Mouse (Mus musculus) G1E (cell line): ENCODE measurements at regions not wholly inside any gene's neighbourhood (a gene's known extent, or its start where the extent isn't known, plus 50 kb on each side); places are given as distances from the start of the nearest gene placed in this dataset.
A peak's percentile ranks its signal among the peaks of the same experiment; 100 is the strongest.

Experiments
- ATAC-seq: 2 replicates; pipeline ENCODE4 v1.8.0; 2016; ENCODE audit warnings: mild to moderate bottlenecking; ENCODE audit not compliant: insufficient number of reproducible peaks, poor library complexity, low FRiP score, severe bottlenecking; ENCODE audit errors: extremely low read depth
- DNase-seq: peaks from one replicate; pipeline ENCODE4 v3.0.0; 2012; ENCODE audit warnings: low spot score
- H3K27me3 ChIP-seq: 2 replicates; pipeline ENCODE4 v1.6.1; 2012; ENCODE audit warnings: mild to moderate bottlenecking, low read length, inconsistent platforms; ENCODE audit not compliant: insufficient read depth
- H3K36me3 ChIP-seq: replicated peaks from 2 replicates; pipeline ENCODE3; 2012; ENCODE audit warnings: mild to moderate bottlenecking, inconsistent platforms
- H3K4me1 ChIP-seq: 2 replicates; pipeline ENCODE4 v1.6.1; 2012; ENCODE audit warnings: low read depth, low read length, inconsistent platforms, mixed read lengths; ENCODE audit not compliant: insufficient read depth
- H3K4me3 ChIP-seq: 2 replicates; pipeline ENCODE4 v1.5.1; 2012; ENCODE audit warnings: low read depth, mild to moderate bottlenecking, inconsistent platforms, low read length, moderate library complexity, mixed read lengths
- H3K9me3 ChIP-seq: replicated peaks from 2 replicates; pipeline ENCODE4 v1.6.1; 2012; ENCODE audit warnings: inconsistent platforms
- CTCF ChIP-seq: IDR thresholded peaks from 2 replicates; pipeline ENCODE4 v1.5.1; 2012; ENCODE audit warnings: low read depth, low read length, inconsistent platforms, mixed read lengths
- GATA1 ChIP-seq: IDR thresholded peaks from 2 replicates; pipeline ENCODE4 v1.6.1; 2012; ENCODE audit warnings: borderline replicate concordance, low read length, inconsistent platforms, mixed read lengths
- GATA2 ChIP-seq: IDR thresholded peaks from 2 replicates; pipeline ENCODE4 v1.6.1; 2012; ENCODE audit warnings: low read depth, low read length, inconsistent platforms, borderline replicate concordance
- POLR2AphosphoS5 ChIP-seq: IDR thresholded peaks from 2 replicates; pipeline ENCODE4 v1.6.1; 2012; ENCODE audit warnings: low read depth, low read length, inconsistent platforms; ENCODE audit not compliant: insufficient replicate concordance
- TAL1 ChIP-seq: conservative IDR thresholded peaks from 2 replicates; pipeline ENCODE4 v1.6.1; 2012; ENCODE audit warnings: low read depth, low read length, inconsistent platforms, mixed read lengths

DNA sequence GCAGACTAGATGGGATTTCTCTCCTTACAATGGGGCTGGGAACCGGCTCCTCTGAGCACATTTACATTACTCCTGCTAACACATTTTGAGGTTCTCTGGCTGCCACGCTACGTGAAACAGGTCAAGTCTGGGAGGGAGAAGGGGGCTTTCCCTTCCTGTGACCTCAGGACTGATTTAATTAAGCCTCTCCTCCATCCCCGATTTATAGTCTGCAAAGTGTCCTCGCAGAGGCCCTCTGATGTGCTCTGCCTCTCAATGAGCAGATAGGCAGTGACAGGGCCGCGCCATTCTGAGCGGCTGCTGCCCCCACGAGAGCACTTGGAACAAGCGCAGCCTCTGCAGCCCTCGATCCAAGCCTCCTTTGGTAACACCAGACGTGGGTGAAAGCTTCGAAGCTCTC lies 86.5 kb upstream of the Creb1 start:
- DNase-seq: no peak
- H3K4me3 ChIP-seq: no peak overlapping the region

DNA sequence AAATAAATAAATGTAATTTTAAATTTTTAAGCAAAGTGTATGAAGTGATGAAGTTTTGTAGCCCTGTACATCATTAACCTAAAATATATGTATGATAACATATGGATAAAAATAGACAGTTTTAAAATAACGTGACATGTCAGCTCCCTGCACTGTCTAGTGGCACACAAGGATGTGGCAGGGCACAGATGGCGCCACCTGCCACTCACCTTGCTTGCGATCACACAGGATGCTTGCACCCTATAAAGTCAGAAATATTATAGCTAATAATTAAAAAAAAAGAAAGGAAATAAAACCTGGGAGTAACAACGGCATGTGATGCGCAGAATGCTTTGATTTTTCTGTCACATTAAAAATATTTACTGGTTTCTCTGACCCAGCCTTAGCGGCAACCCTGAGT lies 89.0 kb upstream of the Creb1 start:
- H3K4me3 ChIP-seq: no peak overlapping the region
- 0 out of 2 replicates have a peak, but pooled peaks cover 2% of the 10 kb centered on the region for H3K4me1 ChIP-seq
- DNase-seq (no peak), ATAC-seq (no peak)
- no peak for TF ChIP-seq CTCF
- no peak for TF ChIP-seq GATA2
- TF ChIP-seq GATA1: no peak
- no peak for TF ChIP-seq POLR2AphosphoS5
- TF ChIP-seq TAL1: no peak
- no peaks in the 10 kb centered on the region for H3K9me3 ChIP-seq
- H3K27me3 ChIP-seq: peaks cover 2% of the 10 kb centered on the region; the same call in 1 of the 2 replicates
- H3K36me3 ChIP-seq: no peaks in the 10 kb centered on the region

More for the DNA sequence above, 86.5 kb upstream of the Creb1 start:
- Histone ChIP-seq H3K27me3 (peaks cover 5% of the 10 kb centered on the region; the same call in 1 of the 2 replicates), H3K9me3 (peaks cover 3% of the 10 kb centered on the region; the same call in 1 of the 2 replicates), H3K36me3 (no peaks in the 10 kb centered on the region), H3K4me1 (0 out of 2 replicates have a peak, but pooled peaks cover 2% of the 10 kb centered on the region)
- TF ChIP-seq POLR2AphosphoS5 (no peak), CTCF (no peak), GATA1 (no peak), TAL1 (no peak), GATA2 (no peak)
- ATAC-seq: no peak

- Histone ChIP-seq H3K4me1 (0 out of 2 replicates have a peak, but pooled peaks cover 2% of the 10 kb centered on the region), H3K4me3 (no peak overlapping the region), H3K36me3 (no peaks in the 10 kb centered on the region), H3K9me3 (no peaks in the 10 kb centered on the region), H3K27me3 (peaks cover 2% of the 10 kb centered on the region; the same call in 1 of the 2 replicates)
- DNase-seq: no peak
- no peak for ATAC-seq
- no peak for TF ChIP-seq POLR2AphosphoS5
- no peak for TF ChIP-seq TAL1
- TF ChIP-seq GATA2: no peak
- no peak for TF ChIP-seq GATA1
These were observed 90.1 kb upstream of the Creb1 start for GRCm38 (mm10) chr1:64442179-64442874.

DNA sequence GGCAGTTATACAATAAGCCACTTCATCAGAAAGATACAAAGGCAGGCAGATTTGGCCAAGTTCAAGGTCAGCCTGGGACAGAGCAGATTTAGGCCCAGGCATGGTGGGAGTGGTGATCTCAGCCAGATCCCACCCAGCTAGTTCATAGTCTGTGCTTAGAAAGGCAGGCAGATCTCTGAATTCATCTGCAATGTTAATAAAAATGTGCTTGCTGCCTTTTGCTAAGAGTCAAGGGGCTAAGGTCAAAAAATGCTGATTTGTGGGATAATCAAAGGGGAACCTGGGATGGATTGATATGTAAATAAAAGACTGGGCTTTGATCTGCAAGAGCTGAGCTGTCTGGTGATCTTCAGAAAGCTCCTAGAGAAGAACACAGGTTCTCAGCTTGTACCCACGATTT lies 109.2 kb upstream of the Creb1 start:
- Histone ChIP-seq H3K4me3 (no peak overlapping the region), H3K36me3 (no peaks in the 10 kb centered on the region), H3K4me1 (no peaks in the 10 kb centered on the region), H3K27me3 (peaks cover 4% of the 10 kb centered on the region; the same call in 1 of the 2 replicates), H3K9me3 (no peaks in the 10 kb centered on the region)
- ATAC-seq (no peak), DNase-seq (no peak)
- no peak for TF ChIP-seq GATA1
- no peak for TF ChIP-seq CTCF
- no peak for TF ChIP-seq TAL1
- no peak for TF ChIP-seq POLR2AphosphoS5
- TF ChIP-seq GATA2: no peak

- ATAC-seq: no peak
- Histone ChIP-seq H3K9me3 (no peaks in the 10 kb centered on the region), H3K4me1 (no peaks in the 10 kb centered on the region), H3K4me3 (no peak overlapping the region), H3K36me3 (no peaks in the 10 kb centered on the region), H3K27me3 (peaks cover 4% of the 10 kb centered on the region; the same call in 1 of the 2 replicates)
- TF ChIP-seq CTCF: peak; percentile 61
- TF ChIP-seq GATA2: no peak
- no peak for DNase-seq
These were observed 113.9 kb upstream of the Creb1 start for GRCm38 (mm10) chr1:64418567-64418966.

GRCm38 (mm10) chr1:64415906-64416305 lies 116.5 kb upstream of the Creb1 start:
- Histone ChIP-seq H3K9me3 (no peaks in the 10 kb centered on the region), H3K4me1 (no peaks in the 10 kb centered on the region), H3K27me3 (no peaks in the 10 kb centered on the region), H3K36me3 (no peaks in the 10 kb centered on the region), H3K4me3 (no peak overlapping the region)
- TF ChIP-seq TAL1 (no peak), GATA1 (no peak), GATA2 (no peak), POLR2AphosphoS5 (no peak), CTCF (no peak)
- DNase-seq (no peak), ATAC-seq (no peak)

- Histone ChIP-seq H3K4me1 (no peaks in the 10 kb centered on the region), H3K36me3 (no peaks in the 10 kb centered on the region), H3K9me3 (no peaks in the 10 kb centered on the region), H3K27me3 (peaks cover 7% of the 10 kb centered on the region; the same call in 1 of the 2 replicates), H3K4me3 (no peak overlapping the region)
- ATAC-seq: no peak
- DNase-seq: no peak
- TF ChIP-seq CTCF (no peak), TAL1 (no peak), GATA2 (no peak), POLR2AphosphoS5 (no peak), GATA1 (no peak)
These were observed 119.3 kb upstream of the Creb1 start for GRCm38 (mm10) chr1:64413181-64413560.
